Mouse (Mus musculus) c-Kit-positive CD71-positive TER-119-negative erythroid progenitor cells, embryonic 14.5 days (primary cell): ENCODE measurements around the gene Ptx3.
"Not testable (repeated sequence)": the region's sequence is repeated elsewhere in the genome, so short reads cannot be mapped to it uniquely, and the experiment has no call there.

Experiments used
- DNase-seq: peaks from one replicate; pipeline ENCODE4 v3.0.0-alpha.2; 2013; ENCODE audit warnings: low read depth

Ptx3 gene

DNA sequence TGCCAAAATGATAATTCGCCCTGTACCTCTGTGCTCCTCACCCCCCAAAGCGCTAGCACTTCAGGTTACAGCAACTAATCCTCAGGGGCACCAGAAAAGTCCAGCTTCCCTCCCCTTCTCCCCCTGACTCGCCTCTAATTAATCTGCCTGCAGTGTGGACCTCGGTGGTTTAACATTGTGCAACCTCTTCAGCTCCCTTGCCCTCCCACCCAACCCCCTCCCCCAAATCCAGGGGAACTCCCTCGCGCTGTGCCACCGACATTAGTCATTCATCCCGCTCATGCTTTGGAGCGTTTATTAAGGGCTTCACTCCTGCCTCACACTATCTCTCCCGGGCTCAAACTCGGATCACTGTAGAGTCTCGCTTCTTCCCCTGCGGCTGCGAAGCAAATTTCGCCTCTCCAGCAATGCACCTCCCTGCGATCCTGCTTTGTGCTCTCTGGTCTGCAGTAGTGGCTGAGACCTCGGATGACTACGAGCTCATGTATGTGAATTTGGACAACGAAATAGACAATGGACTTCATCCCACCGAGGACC lies at the start of gene Ptx3:
Ptx3 (plus strand) TSS at position 256 of the 537 bp plus-strand sequence.
- no peak for DNase-seq

DNA sequence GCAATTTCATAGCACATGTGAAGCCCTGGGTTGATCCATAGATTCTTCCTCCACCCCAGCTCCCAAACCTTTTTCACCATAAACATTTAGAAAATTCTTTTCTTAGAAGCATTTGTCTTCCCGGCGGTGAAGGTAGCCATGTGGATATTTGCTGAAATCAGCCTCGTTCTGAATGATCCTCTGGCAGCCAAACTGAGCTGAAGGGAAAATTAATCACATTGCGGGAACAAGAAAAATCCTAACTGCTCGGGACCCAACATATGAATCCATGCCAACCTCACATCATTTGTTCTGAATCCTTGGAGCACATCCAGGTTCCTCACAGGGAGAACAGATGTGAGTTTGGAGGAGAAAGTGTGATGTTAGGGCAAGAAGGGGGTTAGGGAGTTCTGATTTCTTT lies 46.8 kb upstream of the Ptx3 start:
- DNase-seq, result no peak

DNA sequence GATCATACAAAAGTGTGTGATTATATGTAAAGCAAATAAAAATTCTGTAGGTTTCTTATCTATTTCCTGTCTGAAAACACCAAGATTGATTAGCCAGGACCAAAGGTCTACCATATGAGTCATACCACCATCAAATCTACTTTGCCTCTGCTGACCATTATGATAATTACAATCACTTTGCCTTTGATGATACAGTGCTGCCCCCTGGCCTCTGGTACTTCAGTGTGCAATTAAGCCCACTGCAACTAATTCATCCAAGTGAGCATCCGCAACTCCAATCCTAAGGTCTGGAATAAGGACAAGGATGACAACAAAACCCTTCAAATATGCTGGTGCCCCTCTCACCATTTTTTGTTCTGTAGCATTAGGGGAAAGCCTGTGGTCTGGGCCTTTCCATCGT lies 40.1 kb upstream of the Ptx3 start:
- no peak for DNase-seq

DNA sequence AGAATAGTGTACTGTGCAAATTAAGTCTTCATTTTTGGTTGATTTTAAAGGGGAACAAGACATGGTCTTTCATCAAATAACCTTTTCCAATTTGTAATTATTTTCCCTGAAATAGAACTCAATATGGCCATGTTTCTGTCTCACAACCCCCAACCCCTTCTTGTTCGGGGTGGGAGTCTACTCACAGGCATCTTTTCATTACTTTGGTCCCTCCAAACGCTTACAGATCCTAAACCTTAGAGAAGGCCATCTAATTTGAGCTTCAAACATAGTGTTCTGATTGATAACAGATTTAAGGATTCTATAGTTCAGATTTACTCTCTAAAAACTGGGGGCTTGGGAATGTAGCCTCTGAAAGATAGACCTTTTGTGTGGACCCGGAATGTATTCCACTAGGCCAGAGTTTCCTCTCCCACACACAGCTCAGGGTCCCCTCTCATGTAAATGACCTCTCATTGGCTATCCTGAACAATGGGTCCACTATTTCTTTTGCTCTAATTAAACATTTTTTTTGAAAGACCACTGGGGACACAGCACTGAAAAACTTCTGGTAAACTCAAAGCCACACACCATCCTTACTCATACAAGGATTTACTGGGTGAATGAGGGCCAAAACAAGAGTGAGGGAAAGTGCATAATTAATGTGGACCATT lies 25.7 kb upstream of the Ptx3 start:
- DNase-seq, result no peak

DNA sequence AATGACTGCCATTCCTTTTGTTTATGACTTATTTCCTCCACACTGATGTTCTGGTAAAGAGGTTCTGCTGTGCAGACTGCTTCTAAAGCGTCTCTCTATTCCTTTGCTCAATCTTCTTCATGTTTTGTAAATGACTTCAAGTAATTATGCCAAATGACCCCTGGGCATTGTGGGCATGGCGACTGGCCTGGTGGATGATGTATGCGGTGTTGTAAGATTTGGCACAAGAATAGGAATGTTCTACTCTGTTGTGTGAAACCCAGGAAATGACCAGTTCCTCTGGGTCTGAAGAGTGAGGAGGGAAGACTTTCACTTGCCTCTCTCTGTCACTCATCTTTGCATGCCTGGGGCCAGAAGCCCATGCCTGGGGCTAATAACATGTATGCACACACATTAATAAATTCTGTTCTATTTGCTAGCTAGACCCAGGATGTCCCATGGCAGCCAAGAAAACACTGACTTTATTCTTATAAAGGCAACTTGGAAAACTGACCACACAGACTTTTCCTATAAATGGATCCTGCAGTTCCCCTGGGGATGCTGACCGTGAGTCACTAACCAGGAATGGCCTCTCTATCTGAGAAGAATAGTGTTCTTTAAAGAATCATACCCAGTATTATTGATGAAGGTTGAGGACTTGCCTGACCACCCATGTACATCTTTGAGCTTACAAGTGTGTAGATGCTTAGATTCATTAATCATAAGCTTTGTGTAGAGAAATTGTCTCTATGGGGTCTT lies 10.7 kb upstream of the Ptx3 start:
- DNase-seq, result no peak

DNA sequence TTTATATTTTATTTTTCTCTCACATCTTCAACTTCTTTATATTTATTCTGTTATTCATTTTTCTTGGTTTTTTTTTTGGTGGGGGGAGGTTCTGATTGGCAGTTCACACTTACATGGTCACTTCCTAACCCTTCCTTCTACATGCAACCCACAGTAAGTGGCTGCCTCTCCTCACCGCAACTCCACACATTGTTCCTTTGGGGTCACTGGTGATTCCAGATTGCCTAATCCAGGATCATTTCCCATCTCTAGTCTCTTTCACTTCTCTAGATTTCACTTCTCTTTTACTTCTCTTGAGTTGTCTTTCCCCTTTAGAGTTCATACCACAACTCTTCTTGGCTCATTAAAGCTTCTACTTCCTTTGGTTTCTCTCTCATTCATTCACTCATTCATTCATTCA lies 6.2 kb upstream of the Ptx3 start:
- DNase-seq, result no peak

DNA sequence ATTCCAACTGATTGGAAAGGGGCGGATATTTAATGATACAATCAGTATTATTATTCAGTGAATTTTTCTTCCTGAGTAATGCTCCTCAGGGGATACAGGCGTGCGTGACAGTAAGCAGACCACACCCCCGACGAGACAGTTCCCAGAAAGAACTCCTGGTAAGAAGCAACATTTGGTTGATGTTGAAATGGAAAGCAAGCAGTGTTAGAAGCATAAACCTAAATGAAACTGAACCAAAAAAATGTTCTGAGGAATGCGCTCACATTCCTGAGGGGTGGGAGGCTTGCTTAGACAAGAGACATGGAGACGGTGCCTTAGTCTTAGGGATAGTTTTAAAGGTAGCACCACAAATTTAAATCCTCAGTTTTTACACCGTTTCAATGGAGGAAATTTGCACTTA lies 4.0 kb upstream of the Ptx3 start:
- no peak for DNase-seq

DNA sequence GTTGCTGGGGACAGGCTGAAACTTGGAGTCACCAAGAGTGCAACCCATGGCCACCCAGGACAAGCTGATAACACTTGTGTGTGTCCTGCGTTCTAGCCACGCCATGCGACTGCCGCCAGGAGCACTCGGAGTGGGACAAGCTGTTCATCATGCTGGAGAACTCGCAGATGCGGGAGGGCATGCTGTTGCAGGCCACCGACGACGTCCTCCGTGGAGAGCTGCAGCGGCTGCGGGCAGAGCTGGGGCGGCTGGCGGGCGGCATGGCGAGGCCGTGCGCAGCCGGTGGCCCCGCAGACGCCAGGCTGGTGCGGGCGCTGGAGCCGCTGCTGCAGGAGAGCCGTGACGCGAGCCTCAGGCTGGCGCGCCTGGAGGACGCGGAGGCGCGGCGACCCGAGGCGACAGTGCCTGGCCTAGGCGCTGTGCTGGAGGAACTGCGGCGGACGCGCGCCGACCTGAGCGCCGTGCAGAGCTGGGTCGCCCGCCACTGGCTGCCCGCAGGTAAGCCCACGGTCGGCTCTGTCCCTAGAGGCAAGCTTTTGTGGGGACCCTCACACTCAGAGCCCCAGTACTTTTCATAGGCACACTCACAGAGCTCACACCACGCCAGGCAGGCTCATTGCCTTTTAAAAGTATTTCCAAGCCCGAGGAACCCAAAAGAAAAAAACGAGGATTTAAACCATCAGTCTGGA lies 988 bp downstream of the Ptx3 start:
- no peak for DNase-seq

DNA sequence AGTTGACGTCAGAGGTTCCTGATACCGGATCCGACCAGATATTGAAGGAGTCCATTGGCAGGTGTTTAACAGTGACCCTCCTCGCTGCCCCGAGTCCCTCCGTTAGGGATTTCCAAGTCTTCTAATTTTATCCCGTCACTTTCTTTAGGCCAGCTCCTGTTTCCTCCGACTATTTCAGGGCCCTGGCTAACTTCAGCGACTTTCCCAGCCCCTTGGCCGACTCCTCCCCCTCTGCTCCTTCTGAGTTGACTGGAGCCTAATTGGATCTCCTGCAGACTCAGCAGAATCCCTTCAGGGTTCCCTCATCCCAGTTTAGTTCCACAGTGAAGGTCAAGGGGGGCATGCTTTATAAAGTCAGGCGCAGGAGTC lies 1.5 kb downstream of the Ptx3 start:
- no peak for DNase-seq

DNA sequence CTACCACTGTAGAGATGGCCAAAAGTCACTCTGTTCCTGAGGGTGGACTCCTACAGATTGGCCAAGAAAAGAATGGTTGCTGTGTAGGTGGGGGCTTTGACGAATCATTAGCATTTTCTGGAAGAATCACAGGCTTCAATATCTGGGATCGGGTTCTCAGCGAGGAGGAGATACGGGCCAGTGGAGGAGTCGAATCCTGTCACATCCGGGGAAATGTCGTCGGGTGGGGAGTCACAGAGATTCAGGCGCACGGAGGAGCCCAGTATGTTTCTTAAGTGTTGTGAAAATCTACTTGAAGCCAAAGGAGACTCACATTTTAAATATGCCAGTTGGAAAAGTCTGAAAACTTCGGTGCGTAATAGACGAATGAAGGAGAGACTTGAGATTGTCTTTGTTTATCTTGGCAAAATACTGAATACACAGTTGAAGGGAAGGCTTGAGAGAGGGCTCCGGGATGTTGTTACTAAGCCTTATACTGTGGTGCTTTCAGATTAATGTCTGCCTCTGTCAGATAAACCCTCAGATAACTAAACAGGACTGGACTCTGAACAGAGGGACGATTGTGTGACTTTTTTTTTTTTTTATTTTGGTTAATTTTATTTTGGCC lies 5.3 kb downstream of the Ptx3 start:
- no peak for DNase-seq

DNA sequence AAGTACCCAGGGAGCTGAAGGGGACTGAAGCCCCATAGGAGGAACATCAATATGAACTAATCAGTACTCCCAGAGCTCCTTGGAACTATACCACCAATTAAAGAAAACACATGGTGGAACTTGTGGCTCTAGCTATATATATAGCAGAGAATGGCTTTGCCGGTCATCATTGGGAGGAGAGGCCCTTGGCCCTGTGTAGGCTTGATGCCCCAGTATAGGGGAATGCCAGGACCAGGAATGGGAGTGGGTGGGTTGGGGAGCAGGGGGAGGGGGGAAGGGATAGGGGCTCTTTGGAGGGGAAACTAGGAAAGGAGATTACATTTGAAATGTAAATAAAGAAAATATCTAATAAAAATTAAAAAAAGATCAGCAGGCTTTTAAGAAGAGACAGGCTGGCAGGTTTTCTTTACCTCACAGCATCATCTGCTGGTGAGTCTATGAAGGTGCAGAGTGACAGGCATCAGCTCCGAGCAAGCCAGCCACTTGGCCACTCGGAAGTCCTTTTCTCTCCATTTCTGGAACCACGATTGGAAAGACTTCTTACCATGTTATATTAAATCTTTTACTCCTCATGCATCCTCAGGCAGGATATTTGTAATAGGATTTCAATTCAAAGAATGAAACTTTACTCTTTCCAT lies 16.6 kb downstream of the Ptx3 start:
- DNase-seq, result not testable (repeated sequence)

DNA sequence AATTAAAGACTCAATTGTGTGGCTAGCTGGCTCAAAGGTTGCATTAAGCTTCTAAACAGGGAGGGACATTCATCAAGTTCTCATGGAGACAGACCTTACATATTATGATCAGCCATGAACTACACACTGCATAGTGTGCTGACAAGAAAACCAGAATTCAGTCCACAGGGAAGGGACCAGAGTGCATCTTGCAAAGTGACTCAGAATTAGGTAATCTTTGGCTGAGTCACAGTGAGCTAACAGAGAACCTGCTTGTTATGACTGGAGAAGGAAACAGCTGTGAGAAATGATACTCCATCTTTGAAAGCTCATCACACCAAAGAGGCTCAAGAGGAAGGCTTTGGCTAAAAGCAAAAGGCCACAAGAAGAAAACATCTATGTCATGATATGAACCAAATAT lies 20.8 kb downstream of the Ptx3 start:
- no peak for DNase-seq

DNA sequence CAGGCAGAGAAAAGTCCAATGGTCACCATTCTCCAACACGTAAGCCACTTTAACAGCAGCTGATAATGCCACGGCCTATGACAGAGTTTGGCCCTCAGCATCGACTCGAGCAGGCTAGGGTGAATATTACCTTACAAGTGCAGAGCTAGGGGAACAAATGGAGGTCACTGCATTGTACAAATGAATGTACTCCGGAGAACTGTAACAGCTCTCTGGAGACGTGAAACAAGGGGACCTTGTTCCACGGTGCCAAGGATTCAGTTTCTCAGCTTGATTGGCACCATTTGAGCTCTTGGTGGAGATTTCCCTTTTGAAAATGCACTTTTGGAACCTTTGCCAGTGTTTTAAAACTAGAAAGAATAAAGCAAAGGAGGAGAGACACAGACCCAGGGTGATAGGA lies 32.1 kb downstream of the Ptx3 start:
- no peak for DNase-seq

DNA sequence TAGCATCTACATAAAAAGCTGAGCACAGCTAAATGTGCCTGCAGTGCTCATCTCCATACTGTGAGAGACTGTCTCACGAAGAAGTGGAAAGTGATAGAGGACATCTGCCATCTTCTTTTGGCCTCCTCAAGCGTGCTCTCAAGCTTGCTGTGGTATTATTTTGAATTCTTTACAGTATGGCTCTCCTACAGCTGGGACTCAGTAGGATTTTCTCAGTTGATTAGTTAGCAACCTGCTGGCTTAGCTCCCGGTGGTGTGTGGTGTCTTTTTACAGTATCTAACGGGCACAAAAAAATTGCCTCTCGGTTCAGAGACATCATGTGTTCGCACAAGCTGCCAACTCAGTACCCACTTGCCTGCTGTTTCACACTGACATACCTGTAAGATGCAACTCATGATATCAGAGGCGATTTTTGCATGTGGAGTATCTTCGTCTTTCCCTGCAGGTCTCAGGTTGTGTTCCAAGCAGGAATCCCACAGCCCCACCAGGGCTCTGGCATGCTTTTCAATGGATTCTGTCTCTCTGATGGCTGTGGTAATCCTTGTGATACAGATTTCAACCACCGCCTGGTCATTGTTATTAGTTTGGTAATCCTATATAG lies 34.9 kb downstream of the Ptx3 start:
- no peak for DNase-seq

DNA sequence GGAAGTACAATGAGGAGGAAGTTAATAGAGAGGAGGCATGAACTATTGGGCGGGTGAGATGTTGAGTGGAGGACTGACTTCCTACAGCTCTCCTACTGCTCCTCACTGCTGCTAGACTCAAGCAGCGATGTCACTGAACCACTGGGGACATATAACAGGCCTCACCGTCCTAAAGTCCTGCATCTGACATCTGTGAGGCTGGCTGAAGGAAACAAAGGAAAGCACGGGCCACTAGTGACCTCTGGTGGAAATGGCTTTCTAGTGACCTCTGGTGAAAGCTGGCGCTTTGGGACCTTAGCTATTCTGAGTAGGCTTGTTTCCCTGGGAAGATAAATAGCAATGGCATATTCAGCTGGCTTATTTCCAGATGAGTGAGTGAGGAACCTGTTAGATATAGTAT lies 42.6 kb downstream of the Ptx3 start:
- no peak for DNase-seq

DNA sequence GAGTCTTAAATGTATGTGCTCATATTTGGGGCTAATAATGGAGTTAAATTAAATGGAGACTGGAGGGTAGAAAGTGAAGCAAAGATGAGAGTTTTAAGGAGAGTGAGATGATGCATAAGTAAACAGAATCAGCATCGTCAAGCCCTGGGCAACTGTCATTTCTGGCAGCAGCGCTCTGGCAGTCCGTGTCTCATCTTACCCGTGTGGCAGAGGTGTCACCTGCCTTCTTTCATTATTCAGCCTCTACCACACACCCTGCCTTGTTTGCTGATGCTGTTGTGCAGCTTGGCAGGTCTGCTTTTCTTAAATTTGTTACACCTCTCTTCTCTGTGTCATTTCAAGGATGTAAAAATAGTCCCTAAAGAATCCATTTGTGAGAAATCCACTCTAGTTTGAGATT lies 43.6 kb downstream of the Ptx3 start:
- DNase-seq, result no peak
